Mouse (Mus musculus) liver, adult 2 months (tissue): Measurements from ENCODE around the gene Trpm2.

Experiments
- CTCF ChIP-seq: fragments of 200-500 bp; IDR thresholded peaks from 2 replicates; pipeline ENCODE4 v1.5.1; 2011; ENCODE audit warnings: low read depth, low read length, control low read depth
- POLR2A ChIP-seq: fragments of 200-500 bp; IDR thresholded peaks from 2 replicates; pipeline ENCODE4 v1.6.1; 2011; ENCODE audit warnings: low read length, control low read depth; ENCODE audit not compliant: insufficient read depth; ENCODE audit errors: extremely low read depth

- TF ChIP-seq CTCF (peak; percentile 96), POLR2A (no peak)
Measured at GRCm38 (mm10) chr10:78018797-78019203, 48.4 kb upstream of the Trpm2 start.
